In the genomic region with DNA sequence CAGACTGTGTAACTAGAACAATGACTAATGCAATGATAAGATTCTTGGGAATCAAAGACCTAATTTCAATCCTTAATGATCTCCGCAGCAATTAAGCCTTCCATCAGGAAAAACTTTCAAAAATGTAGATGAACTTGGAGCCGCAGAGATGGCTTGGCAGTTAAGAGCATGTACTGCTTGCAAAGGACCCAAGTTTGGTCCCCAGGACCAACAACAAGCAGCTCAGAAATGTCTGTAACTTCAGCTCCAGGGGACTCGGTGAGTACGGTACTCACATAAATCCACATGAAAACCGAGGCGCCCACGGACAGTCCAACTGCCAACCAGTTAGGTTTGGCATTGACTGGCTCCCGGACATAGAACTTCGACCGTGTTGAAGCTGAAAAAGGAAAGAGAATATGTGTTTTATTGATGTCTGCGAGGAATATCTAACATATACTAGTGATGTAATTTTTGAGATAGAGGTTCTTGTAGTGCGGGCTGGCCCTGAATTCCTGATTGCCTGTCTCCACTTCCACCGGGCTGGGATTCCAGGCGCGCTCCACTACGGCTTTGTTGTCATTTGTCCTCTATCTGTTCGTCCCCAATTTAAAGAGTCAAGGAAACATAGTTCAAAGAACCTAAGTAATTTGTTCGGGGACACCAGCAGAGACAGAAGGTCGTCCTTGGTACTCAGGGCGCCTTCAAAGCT, we compare ENCODE assay signal across 8 mouse cellular contexts. TPM values are rescaled to one million over a fixed set of nuclear protein-coding genes. Genes with fewer than 3 reads are reported as not detected.
DNase-seq lines count a peak whose midpoint lies in the region; ATAC-seq and TF ChIP-seq lines count a peak whose summit lies in the region.

No protein-coding gene starts in this region.

- no peak for TF ChIP-seq CTCF in left cerebral cortex, adult 2 months (IDR thresholded peaks at IDR 0.05)
- no peak for TF ChIP-seq CTCF in intestine, postnatal 0 days (IDR thresholded peaks at IDR 0.05; ENCODE audit: low read depth)

- 11% methylated on average over 20 of the region's 20 CpGs for WGBS in intestine, postnatal 0 days
- WGBS in midbrain, embryonic 15.5 days: 18% methylated on average over 20 of the region's 20 CpGs

- H3K27ac ChIP-seq in left cerebral cortex, adult 2 months: peak overlapping the region; percentile 99
- peak overlapping the region; percentile 89 for H3K27ac ChIP-seq in intestine, postnatal 0 days (ENCODE audit: low read depth, low read length)
- H3K27ac ChIP-seq in midbrain, embryonic 15.5 days: peak overlapping the region; percentile 94

- no peaks in the 10 kb centered on the region for H3K9me3 ChIP-seq in intestine, postnatal 0 days (ENCODE audit: control insufficient read depth)
- no peaks in the 10 kb centered on the region for H3K9me3 ChIP-seq in midbrain, embryonic 15.5 days

- peak in 1 of 2 experiments; percentile 17 for DNase-seq in left cerebral cortex, adult 2 months (ENCODE audit: extremely low spot score in 1 of 2, low spot score in 2 of 2)
- DNase-seq in left cerebral cortex, adult 11 months (ENCODE audit: low spot score): no peak
- DNase-seq in adrenal gland, postnatal 25 days: peak; percentile 29
- no peak for DNase-seq in spleen, adult 12 weeks (ENCODE audit: low spot score)
- no peak for DNase-seq in ovary, adult 18-20 months (ENCODE audit: low spot score)

- peaks cover 24% of the 10 kb centered on the region for H3K36me3 ChIP-seq in intestine, postnatal 0 days (ENCODE audit: control insufficient read depth, insufficient read depth)
- H3K36me3 ChIP-seq in midbrain, embryonic 15.5 days (replicated peaks): peaks cover 4% of the 10 kb centered on the region; the same call in 1 of the 2 replicates

- H3K4me2 ChIP-seq in intestine, postnatal 0 days (replicated peaks; ENCODE audit: low read depth): peak overlapping the region; percentile 80
- peak overlapping the region; percentile 68 for H3K4me2 ChIP-seq in midbrain, embryonic 15.5 days

- peak overlapping the region; percentile 84 for H3K4me3 ChIP-seq in left cerebral cortex, adult 2 months
- H3K4me3 ChIP-seq in intestine, postnatal 0 days (ENCODE audit: low read depth, low read length): peak overlapping the region; percentile 98
- H3K4me3 ChIP-seq in midbrain, embryonic 15.5 days: peak overlapping the region; percentile 94

- peak; percentile 40 for ATAC-seq in erythroid progenitor cell, adult 5-6 weeks (replicated peaks; ENCODE audit: low FRiP score, poor library complexity, severe bottlenecking)
- ATAC-seq in intestine, postnatal 0 days: no peak
- 0 out of 2 replicates have a peak, but pooled peaks have one; percentile 4 for ATAC-seq in midbrain, embryonic 15.5 days (replicated peaks)

- peak overlapping the region; percentile 87 for H3K9ac ChIP-seq in intestine, postnatal 0 days (ENCODE audit: low read depth, low read length)
- peak overlapping the region; percentile 93 for H3K9ac ChIP-seq in midbrain, embryonic 15.5 days

- H3K27me3 ChIP-seq in intestine, postnatal 0 days (replicated peaks; ENCODE audit: control insufficient read depth, insufficient read depth, low read length): no peaks in the 10 kb centered on the region
- H3K27me3 ChIP-seq in midbrain, embryonic 15.5 days (replicated peaks): no peaks in the 10 kb centered on the region

- no peaks in the 10 kb centered on the region for H3K4me1 ChIP-seq in intestine, postnatal 0 days (replicated peaks; ENCODE audit: control insufficient read depth, insufficient read depth, low read length)
- H3K4me1 ChIP-seq in midbrain, embryonic 15.5 days: peaks cover 15% of the 10 kb centered on the region

- intact Hi-C loops in left cerebral cortex, adult 2 months (cut with DNase I): loop anchor here (2.0 to 5.0 kb wide), 3 partner anchors 29 to 176 kb away; no protein-coding TSS in a partner anchor

RNA-seq across cellular contexts. Expression of a gene that starts 0.8 kb away (rescaled TPM):
- total RNA-seq in left cerebral cortex, adult 2 months (2021): 100 to 1,000 TPM; 286 to 307 TPM
- total RNA-seq in adrenal gland, postnatal 25 days (2021): 716 and 732 TPM in 2 replicates
- 34.2 and 67.1 TPM in 2 replicates for total RNA-seq in erythroid progenitor cell, adult 5-6 weeks (2015; ENCODE audit: low replicate concordance)
- total RNA-seq in erythroid progenitor cell, adult 5-6 weeks (2017; ENCODE audit: low replicate concordance): 9.3 and 17.5 TPM in 2 replicates
- polyA plus RNA-seq in intestine, postnatal 0 days (2015; fragmentation: Nextera tagmentation; extraction: Ambion mirVana): 1,384 and 1,395 TPM in 2 replicates
- 603 and 679 TPM in 2 replicates for polyA plus RNA-seq in midbrain, embryonic 15.5 days (2015; fragmentation: Nextera tagmentation; extraction: Ambion mirVana)

RNA-seq across cellular contexts. Expression of a gene that starts 6.9 kb away (rescaled TPM):
- total RNA-seq in left cerebral cortex, adult 2 months (2021): 10 to 100 TPM; 50.1 to 54.6 TPM
- 56.0 and 65.8 TPM in 2 replicates for total RNA-seq in adrenal gland, postnatal 25 days (2021)
- 47.8 and 48.7 TPM in 2 replicates for total RNA-seq in erythroid progenitor cell, adult 5-6 weeks (2015; ENCODE audit: low replicate concordance)
- total RNA-seq in erythroid progenitor cell, adult 5-6 weeks (2017; ENCODE audit: low replicate concordance): 64.4 and 73.0 TPM in 2 replicates
- polyA plus RNA-seq in intestine, postnatal 0 days (2015; fragmentation: Nextera tagmentation; extraction: Ambion mirVana): 14.4 and 16.3 TPM in 2 replicates
- polyA plus RNA-seq in midbrain, embryonic 15.5 days (2015; fragmentation: Nextera tagmentation; extraction: Ambion mirVana): 48.7 and 51.1 TPM in 2 replicates

RNA-seq across cellular contexts. Expression of a gene that starts 11.5 kb away (rescaled TPM):
- not detected for total RNA-seq in left cerebral cortex, adult 2 months (2021)
- 637 and 688 TPM in 2 replicates for total RNA-seq in adrenal gland, postnatal 25 days (2021)
- not detected in 2 replicates for total RNA-seq in erythroid progenitor cell, adult 5-6 weeks (2015; ENCODE audit: low replicate concordance)
- total RNA-seq in erythroid progenitor cell, adult 5-6 weeks (2017; ENCODE audit: low replicate concordance): 0.51 and 3.9 TPM in 2 replicates
- 0.41 and 0.59 TPM in 2 replicates for polyA plus RNA-seq in intestine, postnatal 0 days (2015; fragmentation: Nextera tagmentation; extraction: Ambion mirVana)
- 1.0 and 2.1 TPM in 2 replicates for polyA plus RNA-seq in midbrain, embryonic 15.5 days (2015; fragmentation: Nextera tagmentation; extraction: Ambion mirVana)

Comparison
In these comparisons a context has a peak if more than half of its experiments do, and no peak if none do; other contexts are left out.
1. RNA of a gene that starts 0.8 kb away (total RNA-seq): 716 to 732 TPM in adrenal gland, postnatal 25 days and 286 to 307 TPM in left cerebral cortex, adult 2 months; 9.3 to 67.1 TPM in erythroid progenitor cell, adult 5-6 weeks; every median in the first group is over 4 times any median in the second.
2. RNA of a gene that starts 11.5 kb away (total RNA-seq): 637 to 688 TPM in adrenal gland, postnatal 25 days; 0.51 to 3.9 TPM in erythroid progenitor cell, adult 5-6 weeks and not detected in left cerebral cortex, adult 2 months; every median in the first group is over 100 times any median in the second.
3. Peak in every context shown above with its lines, with median percentiles within 50 percentile points of each other: H3K27ac ChIP-seq and H3K4me3 ChIP-seq.